Mouse (Mus musculus): ENCODE data around the gene 4930426L09Rik.

4930426L09Rik gene

GRCm38 (mm10) chr2:19016348-19016747, 18.2 kb downstream of the 4930426L09Rik start:
- DNase-seq (ENCODE audit: low read depth) = no peak

DNA sequence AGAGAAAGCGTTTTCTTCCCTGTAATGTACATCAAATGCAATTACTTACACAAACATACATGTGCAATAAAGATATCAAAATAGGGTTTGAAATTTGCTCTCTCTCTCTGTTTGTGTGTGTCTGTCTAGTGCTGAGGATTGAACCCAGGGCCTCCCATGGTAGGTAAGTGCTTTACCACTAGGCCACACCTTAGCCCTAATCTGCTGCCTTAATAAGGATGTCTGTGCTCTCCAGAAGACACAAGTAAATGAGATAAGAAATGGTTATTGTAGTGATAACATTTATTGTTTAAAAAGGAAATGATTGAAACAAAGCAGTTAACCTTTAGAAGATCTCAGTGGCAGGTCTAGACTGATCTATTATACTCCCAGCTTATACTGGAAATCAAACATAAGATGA, 18.7 kb downstream of the 4930426L09Rik start:
- DNase-seq (ENCODE audit: low read depth) = no peak

DNA sequence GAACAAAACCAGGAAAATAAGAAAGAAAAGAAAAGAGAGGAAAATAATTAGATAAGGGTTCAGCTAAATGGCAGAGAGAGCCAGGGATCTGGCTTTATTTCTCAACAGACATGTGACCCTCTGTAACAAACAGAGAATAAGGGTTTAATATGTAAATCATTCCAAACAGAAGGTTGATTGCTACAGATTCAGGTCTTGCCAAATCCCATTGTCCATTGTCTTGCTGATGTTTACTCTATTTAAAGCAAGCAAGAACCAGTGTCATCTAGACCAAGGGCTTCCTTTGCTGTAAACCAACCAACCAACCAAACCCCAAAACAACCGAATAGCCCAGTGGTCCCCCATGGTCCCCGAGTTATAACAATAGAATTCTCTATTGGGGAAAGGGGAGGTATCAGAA, 19.9 kb downstream of the 4930426L09Rik start:
- DNase-seq (ENCODE audit: low read depth) = no peak

- DNase-seq (ENCODE audit: low read depth) = no peak
These were observed 26.7 kb downstream of the 4930426L09Rik start for GRCm38 (mm10) chr2:19024807-19025206.

DNA sequence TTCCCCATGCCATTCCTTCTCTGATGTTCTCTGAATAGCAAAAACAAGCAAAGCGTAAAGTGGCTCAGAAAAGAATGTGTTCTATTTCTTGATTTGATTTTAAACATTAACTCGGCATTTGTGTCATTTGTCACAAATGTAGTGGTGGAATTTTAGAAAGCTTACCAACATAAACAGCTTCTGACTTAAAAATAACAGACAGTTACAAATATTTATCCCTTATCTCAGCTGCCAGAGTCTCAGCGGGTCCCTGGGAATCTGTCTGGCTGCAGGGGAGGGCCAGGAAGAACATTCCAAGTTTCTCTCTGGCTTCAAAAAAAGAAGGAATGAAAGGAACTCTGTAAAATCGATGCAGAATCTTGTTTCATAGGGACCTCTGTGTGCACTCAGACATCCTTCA, 39.3 kb downstream of the 4930426L09Rik start:
- no peak for DNase-seq (ENCODE audit: low read depth)

DNA sequence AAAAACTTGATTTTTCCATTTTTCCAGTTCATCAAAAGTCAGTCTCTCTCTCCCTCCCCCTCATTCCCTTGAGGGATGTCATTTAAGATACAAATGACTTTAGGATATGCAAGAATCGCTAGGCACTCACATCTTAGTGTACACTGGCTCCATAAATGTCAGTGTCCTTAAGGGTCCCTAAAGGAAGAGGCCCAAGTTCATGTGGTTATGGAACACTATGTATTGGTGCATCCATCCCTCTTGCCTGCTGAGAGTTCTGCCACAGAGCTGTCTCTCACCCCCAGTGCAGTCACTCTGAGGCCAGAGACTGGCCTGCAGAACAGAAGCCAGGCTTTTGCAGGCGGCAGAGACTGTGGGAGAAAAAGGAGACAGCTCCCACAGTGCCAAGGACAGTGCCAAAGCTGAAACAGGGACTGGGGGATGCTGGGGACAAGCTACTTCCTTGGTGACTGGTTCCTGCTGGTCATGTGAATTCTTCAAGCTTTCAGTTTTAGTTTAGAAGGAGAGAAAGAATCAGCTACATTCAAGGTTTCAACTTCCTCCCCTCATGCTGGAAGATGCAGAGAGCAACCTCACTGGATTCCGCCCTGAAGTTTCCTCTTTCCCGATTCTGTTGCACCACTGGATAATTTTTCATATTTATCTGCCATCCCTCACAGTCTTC, 39.9 kb downstream of the 4930426L09Rik start:
- no peak for DNase-seq (ENCODE audit: low read depth)

- no peak for DNase-seq (ENCODE audit: low read depth)
These were observed 50.1 kb downstream of the 4930426L09Rik start for GRCm38 (mm10) chr2:19048225-19048624.

GRCm38 (mm10) chr2:19049341-19049740, 51.2 kb downstream of the 4930426L09Rik start:
- DNase-seq (ENCODE audit: low read depth) = no peak
